Mouse (Mus musculus) lung, embryonic 16.5 days (tissue): ENCODE data around the gene Ranbp17. TPM values are rescaled to one million over a fixed set of nuclear protein-coding genes. Genes with fewer than 3 reads are reported as not detected.
"Not testable (repeated sequence)": the region's sequence is repeated elsewhere in the genome, so short reads cannot be mapped to it uniquely, and the experiment has no call there.

Source experiments
- ATAC-seq: fragments of 200-750 bp; cut with Nextera tagmentation; 2 replicates; pipeline ENCODE4 v1.8.0; 2017; ENCODE audit warnings: low read depth, mild to moderate bottlenecking, moderate library complexity
- H3K27ac ChIP-seq: fragments of 300-500 bp; sonication (generic); 2 replicates; pipeline ENCODE4 v1.5.1; 2014; ENCODE audit warnings: mild to moderate bottlenecking, control low read depth, low read length
- H3K27me3 ChIP-seq: fragments of 300-500 bp; sonication (generic); 2 replicates; pipeline ENCODE4 v1.6.1; 2014; ENCODE audit warnings: low read depth, low read length, mixed read lengths; ENCODE audit not compliant: control insufficient read depth, insufficient read depth
- H3K36me3 ChIP-seq: fragments of 300-500 bp; sonication (generic); 2 replicates; pipeline ENCODE4 v1.6.1; 2014; ENCODE audit warnings: low read length; ENCODE audit not compliant: control insufficient read depth, insufficient read depth
- H3K4me1 ChIP-seq: fragments of 300-500 bp; sonication (generic); replicated peaks from 2 replicates; pipeline ENCODE4 v1.6.1; 2014; ENCODE audit warnings: low read length, mixed read lengths; ENCODE audit not compliant: control insufficient read depth, insufficient read depth
- H3K4me2 ChIP-seq: fragments of 300-500 bp; sonication (generic); 2 replicates; pipeline ENCODE4 v1.6.1; 2014; ENCODE audit warnings: low read depth, low read length, control low read depth
- H3K4me3 ChIP-seq: fragments of 300-500 bp; sonication (generic); 2 replicates; pipeline ENCODE4 v1.5.1; 2014; ENCODE audit warnings: mild to moderate bottlenecking, low read length, control low read depth
- H3K9ac ChIP-seq: fragments of 300-500 bp; sonication (generic); 2 replicates; pipeline ENCODE4 v1.6.1; 2014; ENCODE audit warnings: low read length, control low read depth
- H3K9me3 ChIP-seq: fragments of 300-500 bp; sonication (generic); 2 replicates; pipeline ENCODE4 v1.6.1; 2016; ENCODE audit warnings: low read length; ENCODE audit not compliant: control insufficient read depth
- WGBS: fragments of 180-500 bp; shearing (Covaris S2); extraction: QIAGEN DNeasy Blood & Tissue Kit; methylation state at CpG from one replicate; pipeline ENCODE4 v1.1.7; 2014; 5-methylcytosine and 5-hydroxymethylcytosine counted together
- polyA plus RNA-seq: library from polyadenylated mRNA; unstranded; fragments of >200 nt; fragmentation: Nextera tagmentation; extraction: Ambion mirVana; gene quantifications from 2 replicates; pipeline ENCODE4 v1.2.1, GENCODE M21; 2015

Gene Ranbp17
- polyA plus RNA-seq, 1 experiment from 2014 or later: 4.0 TPM

DNA sequence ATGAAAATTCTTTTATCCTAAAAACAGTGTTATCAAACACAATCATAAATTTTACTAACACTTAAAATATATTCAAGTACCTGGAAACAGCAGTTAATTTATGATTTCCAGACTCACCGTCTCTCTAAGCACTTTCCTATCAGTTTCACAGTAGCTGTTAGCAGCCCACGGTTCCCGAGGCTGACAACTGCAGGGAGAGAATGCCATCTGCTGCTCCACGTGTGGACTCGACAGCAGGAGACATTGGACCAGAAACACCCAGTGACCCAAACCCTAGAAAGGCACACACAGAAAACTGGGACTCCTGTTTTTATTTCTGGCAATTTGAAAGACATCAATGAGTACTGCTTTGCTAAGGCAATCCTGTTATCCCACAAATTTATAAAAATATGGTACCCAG, 79.7 kb downstream of the Ranbp17 start:
- Histone ChIP-seq H3K9me3 (no peaks in the 10 kb centered on the region), H3K4me1 (no peaks in the 10 kb centered on the region), H3K36me3 (no peaks in the 10 kb centered on the region), H3K4me3 (no peak overlapping the region), H3K4me2 (no peak overlapping the region), H3K27me3 (no peaks in the 10 kb centered on the region), H3K9ac (no peak overlapping the region), H3K27ac (no peak overlapping the region)
- WGBS: 20% methylated on average over 5 of the region's 5 CpGs
- ATAC-seq: no peak

DNA sequence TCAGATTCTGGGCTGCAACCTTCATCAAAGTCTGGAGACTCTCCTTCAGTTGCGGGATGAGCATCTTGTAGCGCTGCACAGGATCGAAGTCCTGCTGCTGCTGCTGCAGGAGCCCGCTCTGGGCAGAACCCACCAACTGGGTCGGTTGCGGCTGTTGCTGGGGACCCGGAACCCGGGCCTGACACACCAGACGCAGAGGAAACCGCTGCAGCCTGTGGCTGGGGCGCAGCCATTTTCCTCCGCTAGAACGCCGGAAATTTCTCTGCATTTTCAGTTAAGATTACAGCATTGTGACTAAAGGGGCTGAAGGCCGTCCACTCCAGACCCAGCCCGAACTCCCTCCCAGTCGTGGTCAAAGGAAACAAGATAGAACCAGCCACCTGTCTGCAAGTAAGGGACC, 85.3 kb downstream of the Ranbp17 start:
- H3K4me2 ChIP-seq, H3K9me3 ChIP-seq, ATAC-seq, H3K4me3 ChIP-seq, H3K27me3 ChIP-seq, H3K9ac ChIP-seq, H3K36me3 ChIP-seq, H3K4me1 ChIP-seq, H3K27ac ChIP-seq: not testable (repeated sequence)
- WGBS: 94% methylated on average over 17 of the region's 17 CpGs

DNA sequence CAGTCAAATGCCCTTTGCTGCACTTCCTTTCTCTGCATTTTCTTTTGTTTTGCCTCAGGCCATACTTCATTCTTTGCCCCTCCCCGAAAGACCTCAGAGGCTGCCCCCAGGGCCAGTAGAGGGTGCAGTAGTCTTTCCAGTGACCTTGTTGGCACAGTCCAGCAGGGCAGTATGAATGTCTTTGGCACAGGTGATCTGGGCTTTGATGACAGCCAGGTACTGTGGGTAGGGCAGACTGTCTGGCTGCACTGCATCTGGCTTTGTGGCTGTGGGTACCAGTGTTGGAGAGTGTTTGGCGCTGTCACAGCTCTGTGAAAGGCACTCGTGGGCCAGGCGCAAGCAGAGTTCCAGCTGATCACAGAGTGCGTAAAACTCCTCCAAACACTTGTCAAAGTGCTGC, 85.8 kb downstream of the Ranbp17 start:
- not testable (repeated sequence) for H3K36me3 ChIP-seq, H3K27ac ChIP-seq, H3K4me1 ChIP-seq, H3K9me3 ChIP-seq, H3K9ac ChIP-seq, H3K27me3 ChIP-seq, ATAC-seq, H3K4me2 ChIP-seq, H3K4me3 ChIP-seq
- 74% methylated on average over 5 of the region's 5 CpGs for WGBS

DNA sequence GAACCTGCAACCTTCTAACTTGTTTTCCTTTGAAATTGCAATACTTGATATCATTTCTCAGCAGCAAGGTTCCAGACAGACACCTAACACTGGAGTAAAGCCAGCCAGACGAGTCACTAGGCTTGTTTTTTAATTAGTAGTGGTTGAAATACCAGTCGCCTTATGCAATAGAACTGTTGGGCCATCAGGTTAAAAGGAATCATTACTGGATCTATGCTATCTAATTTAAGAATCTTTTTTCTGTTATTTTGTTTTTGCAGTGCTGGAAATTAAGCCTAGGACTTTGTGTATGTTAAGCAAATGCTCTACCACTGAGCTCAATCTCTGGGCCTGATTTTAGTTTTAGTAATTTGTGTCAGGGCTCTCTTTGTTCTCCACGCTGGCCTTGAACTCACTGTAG, 91.3 kb downstream of the Ranbp17 start:
- Histone ChIP-seq H3K9ac (no peak overlapping the region), H3K4me2 (no peak overlapping the region), H3K27ac (no peak overlapping the region), H3K27me3 (no peaks in the 10 kb centered on the region), H3K36me3 (no peaks in the 10 kb centered on the region), H3K9me3 (no peaks in the 10 kb centered on the region), H3K4me3 (no peak overlapping the region), H3K4me1 (no peaks in the 10 kb centered on the region)
- no peak for ATAC-seq
- 74% methylated on average over 3 of the region's 3 CpGs for WGBS

DNA sequence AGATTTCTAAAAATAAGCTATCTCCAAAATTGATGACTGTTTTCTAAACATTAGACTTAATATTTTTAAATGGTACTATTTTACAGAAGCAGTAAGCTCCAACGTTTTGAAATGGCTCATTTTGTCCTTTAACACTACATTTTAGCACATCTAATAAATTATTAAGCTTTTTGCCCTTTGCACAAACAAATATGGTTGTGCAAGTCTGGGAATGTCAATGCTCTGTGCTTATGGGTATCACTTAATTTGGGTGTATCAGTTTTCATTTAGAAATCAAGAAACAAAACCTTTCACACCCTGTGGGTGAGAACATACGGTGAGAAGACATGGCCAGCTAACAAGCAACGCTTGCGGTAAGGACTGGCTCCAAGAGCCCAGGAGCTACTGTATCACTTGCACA, 108.9 kb downstream of the Ranbp17 start:
- no peaks in the 10 kb centered on the region for H3K4me1 ChIP-seq
- H3K4me3 ChIP-seq: no peak overlapping the region

DNA sequence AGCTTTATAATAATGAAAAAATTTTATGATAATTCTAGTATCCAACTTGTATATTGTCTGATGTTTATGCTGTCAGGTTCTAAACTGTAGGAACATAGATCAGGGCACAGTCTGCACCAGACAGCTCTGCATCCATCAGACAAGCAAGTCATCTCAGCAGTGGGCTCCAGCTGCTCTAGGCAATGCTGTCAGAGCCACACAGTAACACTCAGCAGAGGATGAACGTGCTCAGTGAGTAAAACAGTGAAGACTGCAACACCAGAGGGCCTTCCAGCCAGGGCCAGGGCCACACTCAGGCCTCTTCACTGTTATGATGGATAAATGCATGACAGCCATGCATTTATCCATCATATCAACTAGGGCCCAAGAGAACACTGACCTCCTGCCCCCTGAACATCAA, 114.2 kb downstream of the Ranbp17 start:
- no peak overlapping the region for H3K9ac ChIP-seq
- no peaks in the 10 kb centered on the region for H3K9me3 ChIP-seq
- H3K36me3 ChIP-seq: no peaks in the 10 kb centered on the region
- no peaks in the 10 kb centered on the region for H3K27me3 ChIP-seq
- no peak for ATAC-seq
- WGBS: 32% methylated on average over 1 of the region's 1 CpGs
- no peak overlapping the region for H3K4me2 ChIP-seq
- no peak overlapping the region for H3K27ac ChIP-seq
- no peaks in the 10 kb centered on the region for H3K4me1 ChIP-seq
- no peak overlapping the region for H3K4me3 ChIP-seq

More for the DNA sequence above, 108.9 kb downstream of the Ranbp17 start:
- no peak overlapping the region for H3K9ac ChIP-seq
- no peaks in the 10 kb centered on the region for H3K9me3 ChIP-seq
- no peaks in the 10 kb centered on the region for H3K36me3 ChIP-seq
- no peaks in the 10 kb centered on the region for H3K27me3 ChIP-seq
- WGBS: 83% methylated on average over 4 of the region's 4 CpGs
- no peak overlapping the region for H3K27ac ChIP-seq
- no peak for ATAC-seq
- H3K4me2 ChIP-seq: no peak overlapping the region

DNA sequence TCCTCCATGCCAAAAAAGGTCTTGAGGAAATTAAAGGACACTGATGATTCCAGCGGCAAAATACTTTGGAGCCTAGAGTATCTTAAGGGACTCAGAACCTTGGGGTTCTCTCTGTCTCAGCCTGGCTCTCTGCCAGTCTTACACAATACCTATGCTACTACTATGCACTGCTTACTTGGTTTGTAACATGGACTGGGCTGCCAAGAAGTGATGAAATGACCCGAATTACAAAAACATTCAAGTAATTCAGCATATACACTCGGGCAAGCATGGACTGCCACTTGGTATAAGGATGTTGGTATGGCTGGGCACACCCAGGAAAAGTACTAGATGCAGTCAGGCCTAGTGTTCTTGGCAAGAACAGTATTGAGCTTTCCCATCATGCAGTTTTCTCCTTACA, 114.8 kb downstream of the Ranbp17 start:
- peak; percentile 43; the same call in 1 of the 2 replicates for ATAC-seq
- WGBS: 70% methylated on average over 3 of the region's 3 CpGs

DNA sequence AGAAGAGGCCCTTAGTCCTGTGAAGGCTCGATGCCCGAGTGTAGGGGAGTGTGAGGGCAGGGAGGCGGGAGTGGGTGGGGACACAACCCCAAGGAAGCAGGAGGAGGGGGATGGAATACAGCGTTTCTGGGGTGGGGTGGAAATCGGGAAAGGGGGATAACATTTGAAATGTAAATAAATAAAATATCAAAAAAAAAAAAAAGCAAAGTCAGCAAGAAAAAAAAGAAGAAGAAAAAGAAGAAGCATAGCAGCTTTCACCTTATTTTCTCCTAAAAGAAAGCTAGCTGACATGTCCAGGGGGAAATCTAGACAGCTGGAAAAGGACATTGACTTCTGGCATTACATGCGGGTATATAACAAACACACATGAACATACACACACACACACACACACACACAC, 117.3 kb downstream of the Ranbp17 start:
- H3K4me2 ChIP-seq: no peak overlapping the region
- no peak overlapping the region for H3K27ac ChIP-seq
- WGBS: 76% methylated on average over 6 of the region's 6 CpGs
- no peaks in the 10 kb centered on the region for H3K4me1 ChIP-seq
- no peak overlapping the region for H3K4me3 ChIP-seq
- H3K9ac ChIP-seq: no peak overlapping the region
- no peaks in the 10 kb centered on the region for H3K36me3 ChIP-seq
- no peaks in the 10 kb centered on the region for H3K27me3 ChIP-seq
- H3K9me3 ChIP-seq: no peaks in the 10 kb centered on the region; the same call in 1 of the 2 replicates
- ATAC-seq: no peak

More for the DNA sequence above, 114.8 kb downstream of the Ranbp17 start:
- no peak overlapping the region for H3K4me3 ChIP-seq
- H3K4me2 ChIP-seq: no peak overlapping the region
- no peak overlapping the region for H3K27ac ChIP-seq
- no peaks in the 10 kb centered on the region for H3K9me3 ChIP-seq
- no peaks in the 10 kb centered on the region for H3K4me1 ChIP-seq
- H3K27me3 ChIP-seq: no peaks in the 10 kb centered on the region
- no peak overlapping the region for H3K9ac ChIP-seq
- H3K36me3 ChIP-seq: no peaks in the 10 kb centered on the region

DNA sequence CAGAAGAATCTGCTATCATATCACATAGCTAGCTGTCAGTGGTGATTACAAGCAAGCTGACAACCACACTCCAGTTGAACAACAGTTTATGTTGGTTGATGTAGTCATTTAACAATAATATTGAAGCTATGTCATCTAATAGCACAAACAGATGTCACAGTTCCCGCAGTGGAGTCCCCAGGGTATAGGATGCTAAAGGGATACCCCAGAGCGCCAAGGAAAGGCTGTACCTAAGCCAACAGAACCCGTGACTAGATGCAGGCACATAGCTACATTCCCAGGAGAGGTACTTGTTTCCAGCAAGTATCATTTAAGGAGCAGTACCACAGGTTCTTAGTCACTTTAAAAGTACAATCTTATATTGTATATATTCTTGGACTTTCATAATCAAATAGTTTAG, 119.5 kb downstream of the Ranbp17 start:
- ATAC-seq: no peak
- 63% methylated on average over 3 of the region's 3 CpGs for WGBS
- no peak overlapping the region for H3K9ac ChIP-seq
- H3K27ac ChIP-seq: no peak overlapping the region
- H3K4me2 ChIP-seq: no peak overlapping the region
- H3K4me3 ChIP-seq: no peak overlapping the region
- H3K9me3 ChIP-seq: no peaks in the 10 kb centered on the region; the same call in 1 of the 2 replicates
- H3K4me1 ChIP-seq: no peaks in the 10 kb centered on the region
- H3K36me3 ChIP-seq: no peaks in the 10 kb centered on the region
- no peaks in the 10 kb centered on the region for H3K27me3 ChIP-seq

DNA sequence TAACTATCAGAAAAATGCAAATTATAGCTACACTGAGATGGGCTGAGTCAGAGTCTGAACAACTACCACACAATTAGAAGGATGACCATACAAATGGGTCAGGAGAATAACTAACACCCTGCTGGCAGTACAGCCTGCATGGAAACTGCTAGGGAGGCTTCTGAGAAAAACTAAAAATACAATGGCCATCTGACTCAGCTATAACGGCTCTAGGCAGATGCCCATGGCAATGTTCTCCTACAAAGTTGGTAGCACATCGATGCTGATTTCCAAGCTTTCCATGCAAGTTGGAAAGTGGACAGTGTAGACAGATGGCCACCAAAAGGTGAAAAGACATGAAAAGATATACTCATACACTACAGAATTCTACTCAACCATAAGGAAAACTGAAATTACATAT, 124.9 kb downstream of the Ranbp17 start:
- no peak overlapping the region for H3K4me3 ChIP-seq
- no peaks in the 10 kb centered on the region for H3K27me3 ChIP-seq
- H3K4me2 ChIP-seq: no peak overlapping the region
- H3K4me1 ChIP-seq: no peaks in the 10 kb centered on the region
- no peaks in the 10 kb centered on the region for H3K36me3 ChIP-seq
- no peak overlapping the region for H3K27ac ChIP-seq
- H3K9me3 ChIP-seq: no peaks in the 10 kb centered on the region; the same call in 1 of the 2 replicates
- no peak for ATAC-seq
- WGBS: 91% methylated on average over 2 of the region's 2 CpGs
- H3K9ac ChIP-seq: no peak overlapping the region
